Mouse (Mus musculus) lung, adult 18-20 months (tissue): Measurements from ENCODE around the gene Gm884.

Experiments used
- DNase-seq, 2 experiments: peaks; one replicate each; pipeline ENCODE4 v3.0.0; 2022; ENCODE audit warnings: mixed read lengths in 2 of 2

The Gm884 gene

DNA sequence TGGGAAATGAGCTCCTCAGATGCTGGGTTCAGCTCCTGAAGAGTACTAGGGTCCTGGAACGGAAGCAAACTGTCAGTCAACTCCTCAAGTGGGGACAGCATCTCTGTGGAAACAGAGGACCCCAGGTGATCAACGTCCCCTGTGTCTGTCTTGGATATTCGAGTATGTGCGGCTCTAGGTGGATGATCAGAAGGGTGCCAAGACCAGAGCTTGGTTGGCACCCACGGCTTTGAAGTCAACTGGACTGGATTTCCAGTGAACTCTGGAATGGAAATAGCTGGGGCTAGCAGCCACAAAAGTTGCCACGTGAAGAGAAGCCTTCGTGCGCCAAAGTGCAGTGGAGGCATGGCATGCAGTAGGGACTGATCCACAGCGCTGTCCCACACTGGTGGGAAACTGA, at the start of gene Gm884:
Gene Gm884 (minus strand): TSS at position 101 of the 400 bp plus-strand sequence.
- DNase-seq: no peak

DNA sequence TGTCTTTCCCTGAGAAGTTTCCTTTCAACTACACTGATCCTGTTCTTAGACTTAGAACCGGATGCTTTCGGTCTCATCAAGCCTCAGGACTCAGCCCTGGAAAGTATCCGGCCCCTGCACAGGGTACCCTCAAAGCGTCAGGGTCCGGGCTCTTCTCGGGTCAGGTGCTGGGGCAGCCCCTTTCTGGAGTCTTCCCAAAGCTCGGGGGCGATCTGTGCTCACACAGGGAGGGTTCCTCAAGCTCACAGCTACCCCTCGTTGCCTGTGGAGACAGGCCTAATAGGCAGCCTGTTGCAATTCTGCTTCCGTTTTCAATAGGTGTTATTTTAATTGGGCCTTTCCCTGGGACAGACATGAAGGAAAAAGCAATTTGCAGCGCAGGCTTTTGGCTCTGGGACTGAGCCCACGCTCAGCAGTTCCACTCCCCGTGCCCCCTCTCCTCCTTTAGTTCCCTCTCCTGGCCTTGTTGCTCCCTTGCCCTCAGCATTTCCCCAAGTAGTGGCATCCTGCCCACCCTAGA, 46.0 kb upstream of the Gm884 start:
- DNase-seq: no peak

DNA sequence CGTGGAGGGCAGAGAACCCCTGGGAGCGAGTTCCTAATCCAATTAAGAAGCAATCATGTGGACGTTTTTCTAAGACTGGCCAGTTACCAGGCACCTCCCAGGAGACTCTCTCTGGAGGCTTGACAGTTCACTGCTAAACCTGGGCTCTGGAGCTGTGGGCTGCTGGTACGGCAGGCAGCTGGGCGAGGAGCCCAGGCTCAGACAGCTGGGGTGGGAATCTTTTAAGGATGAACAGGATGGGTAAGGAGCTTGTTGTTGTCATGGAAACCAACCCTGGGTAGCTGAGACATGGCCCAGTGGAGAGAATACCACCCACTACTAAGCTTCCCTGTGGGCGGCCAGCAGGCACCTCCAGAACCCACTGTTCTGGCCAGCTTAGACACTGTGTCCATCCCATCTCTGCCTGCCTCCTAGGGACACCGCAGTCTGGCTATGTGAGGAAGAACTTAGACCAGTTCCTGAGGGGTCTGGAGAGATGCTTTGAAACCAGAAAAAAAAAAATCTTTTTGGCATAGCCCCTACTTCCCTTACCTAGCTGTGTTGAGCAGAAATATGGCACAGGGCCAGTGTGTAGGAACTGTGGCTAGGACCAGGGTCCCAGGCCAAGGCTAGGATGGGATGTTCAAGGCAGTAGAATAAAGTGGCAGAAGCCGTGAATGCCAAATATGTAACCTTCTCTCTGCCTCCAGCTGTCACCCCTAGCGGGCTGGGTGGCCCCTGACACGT, 45.4 kb upstream of the Gm884 start:
- no peak for DNase-seq

GRCm38 (mm10) chr11:103665695-103666094, 44.8 kb upstream of the Gm884 start:
- DNase-seq: no peak

DNA sequence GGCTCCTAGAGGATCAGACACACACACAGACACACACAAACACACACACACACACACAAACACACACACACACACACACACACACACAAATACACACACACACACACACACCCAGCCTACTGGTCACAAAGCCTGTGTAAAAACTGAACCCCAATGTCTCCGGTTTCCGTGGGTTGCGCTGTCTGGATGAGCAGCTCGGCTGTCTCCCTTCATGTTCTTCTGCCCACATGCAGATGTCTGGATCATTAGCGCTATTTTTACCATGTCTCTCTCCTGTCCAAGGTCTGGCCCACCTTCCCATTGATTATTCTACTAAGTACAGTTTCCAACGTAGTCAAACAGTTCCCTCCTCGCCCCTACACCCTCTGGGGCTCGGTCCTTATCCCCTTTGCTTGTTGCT, 42.2 kb upstream of the Gm884 start:
- DNase-seq: no peak

DNA sequence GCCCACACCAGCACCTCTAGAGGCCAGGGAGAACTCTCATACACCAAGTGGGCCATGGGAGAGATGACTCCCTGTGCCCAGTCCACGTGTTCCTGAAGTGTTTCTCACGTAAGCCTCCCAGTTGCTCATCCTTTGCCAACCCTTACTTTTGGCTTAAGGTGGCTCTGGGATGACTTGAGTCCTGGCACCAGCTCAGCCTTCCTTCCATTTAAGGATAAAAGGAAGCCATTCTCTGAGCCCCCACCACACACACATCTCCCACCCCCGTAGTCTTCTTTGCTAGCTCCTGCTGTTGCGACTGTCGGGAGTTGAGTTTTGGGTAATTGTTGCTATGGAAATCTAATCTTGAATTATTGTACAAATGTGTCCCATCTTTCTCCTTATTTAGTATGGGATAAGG, 41.6 kb upstream of the Gm884 start:
- DNase-seq: no peak

DNA sequence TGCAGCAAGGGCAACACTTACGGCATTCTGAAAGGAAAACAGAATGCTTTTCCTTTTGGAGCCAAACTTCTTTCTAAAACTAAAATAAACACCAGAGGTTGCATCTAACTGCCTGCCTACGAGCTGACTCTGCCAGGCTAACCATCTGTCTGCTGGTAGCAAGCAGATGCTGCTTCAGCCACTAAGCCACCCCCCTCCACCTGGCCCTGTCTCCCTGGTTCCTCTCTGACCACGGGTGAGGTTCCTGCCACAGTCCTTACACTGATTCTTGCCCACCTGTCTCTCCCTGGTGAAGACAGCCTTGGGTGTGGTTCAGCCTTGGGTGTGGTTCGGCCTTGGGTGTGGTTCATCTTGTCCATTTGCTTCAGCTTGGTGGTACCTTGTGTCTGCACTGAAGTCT, 40.9 kb upstream of the Gm884 start:
- DNase-seq: no peak

DNA sequence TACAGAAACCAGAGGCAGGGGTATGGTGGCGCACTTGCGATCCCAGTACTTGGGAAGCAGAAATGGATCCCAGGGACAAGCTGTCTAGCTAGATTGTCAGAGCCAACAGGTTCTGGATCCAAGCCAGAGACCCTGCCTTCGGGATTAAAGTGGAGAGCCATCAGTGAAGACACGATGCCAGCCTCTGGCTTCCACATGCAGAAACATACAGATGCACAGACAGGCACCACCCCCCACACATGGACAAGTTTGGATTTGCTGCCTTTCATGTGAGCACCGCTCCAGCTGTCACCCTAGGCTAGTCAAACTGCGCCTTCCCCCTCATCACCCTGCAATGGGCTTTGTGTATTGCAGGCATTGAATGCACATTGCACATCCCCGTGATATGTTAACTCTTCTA, 37.2 kb upstream of the Gm884 start:
- DNase-seq: no peak

- no peak for DNase-seq
Observed at GRCm38 (mm10) chr11:103656520-103656919, 35.6 kb upstream of the Gm884 start.

DNA sequence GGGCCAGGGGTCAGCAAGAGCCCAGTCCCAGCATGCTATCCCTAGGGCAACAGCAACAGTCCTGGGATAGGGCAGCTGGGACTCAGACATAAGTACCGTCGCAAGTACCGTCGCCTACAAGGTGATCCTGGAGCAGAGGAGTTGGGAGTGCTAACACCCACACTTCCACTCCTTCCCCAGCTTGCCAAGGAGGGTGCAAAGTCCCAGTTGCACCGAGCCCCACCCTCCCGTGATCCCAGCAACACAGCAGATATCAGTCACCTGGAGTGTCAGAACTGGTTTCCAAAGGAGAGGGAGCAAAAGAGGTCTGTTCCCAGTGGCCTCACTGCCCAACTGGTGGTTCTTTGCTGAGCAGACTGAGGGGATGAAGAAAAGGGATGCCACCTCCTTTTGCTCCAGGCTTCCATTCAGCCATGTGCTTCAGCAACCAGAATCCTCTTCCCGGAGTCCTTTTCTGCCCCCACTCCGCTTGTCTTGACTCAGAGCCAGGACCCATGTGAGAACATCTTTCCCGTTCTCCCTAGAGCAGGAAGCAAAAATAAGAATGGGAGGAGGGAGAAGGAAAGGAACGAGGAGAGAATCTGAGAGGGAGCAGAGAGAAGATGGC, 32.5 kb upstream of the Gm884 start:
- DNase-seq: no peak

DNA sequence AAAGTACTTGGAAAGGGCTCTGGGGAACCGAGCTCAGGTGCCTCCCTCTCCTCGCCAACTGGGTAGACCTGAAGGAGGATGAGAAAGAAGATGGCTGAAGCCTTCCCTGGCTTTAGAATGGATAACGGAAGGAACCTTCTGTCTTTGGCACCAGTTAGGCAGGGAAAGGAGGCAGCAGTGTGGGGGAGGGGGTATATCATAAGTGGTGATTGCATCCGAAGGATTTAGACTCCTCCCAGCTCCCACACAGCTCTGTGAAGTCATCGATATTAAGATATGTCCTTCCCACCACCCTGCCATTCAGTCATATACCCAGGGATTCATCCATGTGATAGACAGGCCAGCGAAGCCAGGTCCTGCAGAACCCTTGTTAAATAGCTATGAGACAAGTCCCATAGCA, 30.5 kb upstream of the Gm884 start:
- DNase-seq: no peak

- no peak for DNase-seq
Observed at GRCm38 (mm10) chr11:103649983-103650493, 29.1 kb upstream of the Gm884 start.

DNA sequence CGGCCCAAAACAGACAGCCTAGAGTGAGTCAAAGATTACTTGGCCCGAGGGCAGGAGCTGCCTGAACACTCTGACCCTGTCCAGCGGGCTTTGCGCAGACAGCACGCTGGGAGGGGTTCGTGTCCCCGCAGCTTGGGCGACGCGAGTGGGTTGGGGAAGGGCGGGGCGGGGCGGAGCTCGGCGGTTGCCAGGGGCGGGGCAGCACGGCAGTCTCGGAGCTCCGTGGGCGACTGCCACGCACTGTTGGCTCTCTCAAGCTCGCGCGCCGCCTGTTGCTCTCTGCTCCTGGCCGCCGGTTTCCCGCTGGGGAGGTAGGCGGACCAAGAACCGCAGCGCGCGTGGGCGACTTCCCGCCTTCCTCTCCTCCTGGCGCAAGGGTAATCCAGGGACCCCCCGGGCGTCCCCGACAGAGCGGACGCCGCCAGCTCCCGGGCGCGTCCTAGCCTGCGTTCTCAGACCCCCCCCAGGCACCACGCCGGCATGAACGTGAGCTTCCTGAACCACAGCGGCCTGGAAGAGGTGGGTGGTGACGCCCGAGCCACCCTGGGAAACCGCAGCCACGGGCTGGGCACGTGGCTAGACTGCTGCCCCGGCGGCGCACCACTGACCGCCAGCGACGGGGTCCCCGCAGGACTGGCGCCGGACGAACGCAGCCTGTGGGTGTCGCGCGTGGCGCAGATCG, 28.5 kb upstream of the Gm884 start, which contains the start of gene Rprml:
Gene Rprml (plus strand): TSS at position 270 of the 682 bp plus-strand sequence.
- DNase-seq: peak in 1 of 2 experiments; percentile 13

DNA sequence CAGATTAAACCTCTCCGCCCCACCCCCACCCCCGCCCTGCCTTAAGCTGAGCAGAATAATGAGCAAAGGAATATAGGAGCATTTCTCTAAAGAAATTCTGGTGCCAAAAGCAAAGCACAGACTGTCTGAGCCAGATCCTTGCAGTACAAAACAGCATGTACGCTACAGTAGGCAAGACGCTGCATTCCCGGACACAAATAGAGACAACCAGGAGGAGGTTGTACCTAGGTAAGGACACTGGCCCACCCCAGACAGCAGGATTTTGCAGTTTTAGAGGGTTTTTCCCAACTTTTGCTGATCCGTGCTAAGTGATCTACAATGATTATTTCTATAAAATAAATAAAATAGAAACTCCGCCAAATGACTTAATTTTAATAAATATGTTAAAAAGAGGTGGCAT, 27.7 kb upstream of the Gm884 start:
- no peak for DNase-seq

- peak; percentile 23 to 46 for DNase-seq
Observed at GRCm38 (mm10) chr11:103647921-103648620, 27.1 kb upstream of the Gm884 start.

GRCm38 (mm10) chr11:103646301-103646700, 25.4 kb upstream of the Gm884 start:
- no peak for DNase-seq

- DNase-seq: peak; percentile 10 to 40
Observed at GRCm38 (mm10) chr11:103645731-103646130, 24.8 kb upstream of the Gm884 start.

- no peak for DNase-seq
Observed at GRCm38 (mm10) chr11:103643211-103643610, 22.3 kb upstream of the Gm884 start.

DNA sequence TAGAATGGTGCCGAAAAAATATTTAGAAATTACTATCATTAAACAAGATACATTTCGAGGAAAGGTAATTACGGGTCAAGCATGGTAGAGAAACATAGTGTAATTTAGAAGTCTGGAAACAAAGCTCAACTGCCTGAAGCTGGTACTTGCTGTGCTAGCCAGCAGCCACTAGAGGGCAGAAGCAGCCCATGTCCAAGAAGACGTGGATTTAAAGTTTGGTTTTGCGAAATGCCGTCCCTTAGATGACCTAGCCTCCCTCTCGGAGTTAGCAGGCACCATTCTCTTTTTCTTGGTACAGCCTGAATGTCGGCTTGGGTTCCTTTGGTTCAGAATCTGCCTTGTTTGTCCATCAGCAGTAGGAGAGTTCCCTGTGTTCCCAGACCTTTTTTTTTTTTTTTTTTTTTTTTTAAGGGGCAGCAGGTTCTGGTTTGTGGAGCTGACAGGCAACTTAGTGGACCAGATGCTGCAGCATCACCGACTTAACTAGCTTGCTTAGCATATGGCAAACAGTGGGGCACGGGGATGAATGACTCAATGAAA, 18.5 kb upstream of the Gm884 start:
- peak; percentile 32 to 44 for DNase-seq

GRCm38 (mm10) chr11:103638790-103639189, 17.9 kb upstream of the Gm884 start, which contains the start of gene Lyzl6:
Gene Lyzl6, minus strand, starts transcription at chr11:103638890.
- no peak for DNase-seq

GRCm38 (mm10) chr11:103636261-103636660, 15.3 kb upstream of the Gm884 start:
- DNase-seq: no peak

DNA sequence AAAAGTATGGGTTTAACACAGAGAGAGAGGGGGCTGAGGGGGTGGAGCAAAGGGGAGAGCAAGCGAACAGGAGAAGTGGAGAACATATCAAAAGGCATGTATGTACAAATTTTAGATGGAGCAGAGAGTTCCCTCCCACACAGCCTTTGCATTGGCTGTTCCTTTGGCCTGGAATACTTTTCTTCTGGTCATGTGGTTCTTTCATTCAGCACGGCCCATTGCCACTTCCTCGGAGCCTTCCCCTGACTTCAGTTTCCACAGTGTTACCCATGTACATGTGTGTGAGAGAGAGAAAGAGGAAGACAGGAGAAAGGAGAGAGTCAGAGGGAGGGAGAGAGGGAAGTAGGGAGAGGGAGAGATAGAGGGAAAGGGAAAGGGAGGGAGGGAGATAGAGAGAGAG, 14.5 kb upstream of the Gm884 start:
- no peak for DNase-seq

- DNase-seq: no peak
Observed at GRCm38 (mm10) chr11:103634806-103635205, 13.9 kb upstream of the Gm884 start.
